In genomic region chr5:53326023-53326422, GRCm38 (mm10) we compare ENCODE assay signal across 9 mouse cellular contexts. TPM values are rescaled to one million over a fixed set of nuclear protein-coding genes. Genes with fewer than 3 reads are reported as not detected.
DNase-seq lines count a peak whose midpoint lies in the region; ATAC-seq and TF ChIP-seq lines count a peak whose summit lies in the region.
"Had no signal": no experiment of that assay in that cellular context is flagged by ENCODE, and none has a peak within 500 bp of the region (broad histone marks: within the 10 kb centered on the region; RNA-seq: fewer than 3 reads in every experiment).

No protein-coding gene starts in this region.

- peak; percentile 71 for DNase-seq in CD4-positive, CD25-positive, alpha-beta regulatory T cell, adult 2 months (ENCODE audit: low read depth, low spot score)
- DNase-seq in embryonic facial prominence, embryonic 14.5 days (ENCODE audit: low spot score), result peak; percentile 82
- DNase-seq in heart, adult 9 months (ENCODE audit: low spot score in 2 of 2), result peak; percentile 83 to 88
- peak; percentile 87 for DNase-seq in kidney, postnatal 0 days (ENCODE audit: low spot score)
- peak; percentile 34 for DNase-seq in liver, adult 2 months (ENCODE audit: extremely low read depth, low read depth, low spot score)
- peak; percentile 65 for DNase-seq in neural tube, embryonic 10.5 days (ENCODE audit: extremely low spot score, low spot score)
- DNase-seq in telencephalon, adult 2 months (ENCODE audit: low read depth, low spot score), result peak; percentile 55

- TF ChIP-seq POLR2A in bone marrow, adult 2 months (IDR thresholded peaks at IDR 0.05; ENCODE audit: borderline replicate concordance, control insufficient read depth, low read depth, low read length), result no peak
- TF ChIP-seq POLR2A in liver, adult 2 months (IDR thresholded peaks at IDR 0.05; ENCODE audit: extremely low read depth, insufficient read depth, low read length), result no peak

- H3K4me1 ChIP-seq in bone marrow, adult 2 months (ENCODE audit: control insufficient read depth, insufficient read depth, low read length), result no peaks in the 10 kb centered on the region
- H3K4me1 ChIP-seq in embryonic facial prominence, embryonic 14.5 days (ENCODE audit: control insufficient read depth, insufficient read depth, low read length), result no peaks in the 10 kb centered on the region; the same call in 1 of the 2 replicates
- H3K4me1 ChIP-seq in kidney, postnatal 0 days (replicated peaks; ENCODE audit: insufficient read depth, low read length), result no peaks in the 10 kb centered on the region
- H3K4me1 ChIP-seq in liver, adult 2 months (ENCODE audit: control insufficient read depth, insufficient read depth, low read length), result no peaks in the 10 kb centered on the region

- H3K4me3 ChIP-seq in bone marrow, adult 2 months (replicated peaks; ENCODE audit: control insufficient read depth, low read depth, low read length), result no peak overlapping the region
- H3K4me3 ChIP-seq in embryonic facial prominence, embryonic 14.5 days (ENCODE audit: low read depth, low read length), result no peak overlapping the region
- no peak overlapping the region for H3K4me3 ChIP-seq in kidney, postnatal 0 days (replicated peaks; ENCODE audit: low read depth, low read length)
- H3K4me3 ChIP-seq in liver, adult 2 months (ENCODE audit: insufficient read depth, low read depth, low read length), result no peak overlapping the region
- H3K4me3 ChIP-seq: heart, embryonic 13.5 days had no signal

- no peak overlapping the region for H3K27ac ChIP-seq in bone marrow, adult 2 months (ENCODE audit: control insufficient read depth, insufficient read depth, low read depth, low read length, poor library complexity)
- no peak overlapping the region for H3K27ac ChIP-seq in embryonic facial prominence, embryonic 14.5 days (replicated peaks; ENCODE audit: low read depth, low read length)
- no peak overlapping the region for H3K27ac ChIP-seq in kidney, postnatal 0 days
- H3K27ac ChIP-seq in liver, adult 2 months (replicated peaks; ENCODE audit: insufficient read depth, low read depth, low read length), result no peak overlapping the region
- H3K27ac ChIP-seq: heart, embryonic 13.5 days had no signal

- H3K79me2 ChIP-seq in liver, adult 2 months (ENCODE audit: control insufficient read depth, insufficient read depth, low read length), result no peaks in the 10 kb centered on the region

- H3K4me2 ChIP-seq in embryonic facial prominence, embryonic 14.5 days (ENCODE audit: low read depth, low read length), result peak overlapping the region; percentile 37
- no peak overlapping the region for H3K4me2 ChIP-seq in kidney, postnatal 0 days (ENCODE audit: low read length)
- H3K4me2 ChIP-seq: heart, embryonic 13.5 days had no signal

- TF ChIP-seq CTCF in bone marrow, adult 2 months (IDR thresholded peaks at IDR 0.05; ENCODE audit: control insufficient read depth, insufficient read depth, low read length), result peak; percentile 89
- peak; percentile 89 for TF ChIP-seq CTCF in kidney, postnatal 0 days (IDR thresholded peaks at IDR 0.05; ENCODE audit: low read depth)
- TF ChIP-seq CTCF in liver, adult 2 months (IDR thresholded peaks at IDR 0.05; ENCODE audit: low read depth, low read length), result peak; percentile 95

- H3K36me3 ChIP-seq in embryonic facial prominence, embryonic 14.5 days (ENCODE audit: control insufficient read depth, insufficient read depth, low read length), result no peaks in the 10 kb centered on the region
- no peaks in the 10 kb centered on the region for H3K36me3 ChIP-seq in kidney, postnatal 0 days (ENCODE audit: insufficient read depth, low read length)
- H3K36me3 ChIP-seq in liver, adult 2 months (ENCODE audit: control insufficient read depth, insufficient read depth, low read length), result no peaks in the 10 kb centered on the region
- H3K36me3 ChIP-seq: heart, embryonic 13.5 days had no signal

- H3K9ac ChIP-seq in embryonic facial prominence, embryonic 14.5 days (ENCODE audit: low read depth, low read length), result no peak overlapping the region
- no peak overlapping the region for H3K9ac ChIP-seq in kidney, postnatal 0 days (ENCODE audit: low read depth, low read length)
- no peak overlapping the region for H3K9ac ChIP-seq in liver, adult 2 months (ENCODE audit: low read depth, low read length)
- H3K9ac ChIP-seq: heart, embryonic 13.5 days had no signal

- ATAC-seq in embryonic facial prominence, embryonic 14.5 days (ENCODE audit: low read depth), result peak; percentile 84
- peak; percentile 46; the same call in 1 of the 2 replicates for ATAC-seq in kidney, postnatal 0 days (replicated peaks; ENCODE audit: low FRiP score, low read depth)

- no peaks in the 10 kb centered on the region for H3K9me3 ChIP-seq in embryonic facial prominence, embryonic 14.5 days (ENCODE audit: control insufficient read depth, low read length)
- H3K9me3 ChIP-seq in kidney, postnatal 0 days (replicated peaks; ENCODE audit: low read length), result no peaks in the 10 kb centered on the region
- H3K9me3 ChIP-seq: heart, embryonic 13.5 days had no signal

- H3K27me3 ChIP-seq in embryonic facial prominence, embryonic 14.5 days (replicated peaks; ENCODE audit: control insufficient read depth, insufficient read depth, low read length), result no peaks in the 10 kb centered on the region; the same call in 1 of the 2 replicates
- H3K27me3 ChIP-seq in kidney, postnatal 0 days (ENCODE audit: insufficient read depth, low read length), result no peaks in the 10 kb centered on the region
- H3K27me3 ChIP-seq in liver, adult 2 months (ENCODE audit: control insufficient read depth, insufficient read depth, low read length), result no peaks in the 10 kb centered on the region

- WGBS in bone marrow, adult 2 months, result 5% methylated on average over 8 of the region's 8 CpGs
- WGBS in embryonic facial prominence, embryonic 14.5 days, result 4% methylated on average over 8 of the region's 8 CpGs
- WGBS in kidney, postnatal 0 days, result 3% methylated on average over 8 of the region's 8 CpGs
- 5% methylated on average over 8 of the region's 8 CpGs for WGBS in liver, adult 2 months

RNA-seq across cellular contexts. Expression of gene Smim20, which starts 59.1 kb away (rescaled TPM):
- polyA plus RNA-seq in bone marrow, adult 2 months (2011; ENCODE audit: insufficient read depth, insufficient read length, low replicate concordance, missing spikeins), result 25.9 and 43.0 TPM in 2 replicates
- polyA plus RNA-seq in embryonic facial prominence, embryonic 14.5 days (2014; fragmentation: Nextera tagmentation; extraction: Ambion mirVana), result 96.7 and 104 TPM in 2 replicates
- 135 and 143 TPM in 2 replicates for polyA plus RNA-seq in kidney, postnatal 0 days (2015; fragmentation: Nextera tagmentation; extraction: Ambion mirVana)
- 36.3 and 40.1 TPM in 2 replicates for total RNA-seq in liver, adult 2 months (2014; rRNA removed)
- polyA plus RNA-seq in liver, adult 2 months (2012; rRNA removed), result 39.2 and 42.4 TPM in 2 replicates

Comparison
In these comparisons a context has a peak if more than half of its experiments do, and no peak if none do; other contexts are left out.
1. DNase-seq: peak in every context shown above with its lines; median percentile 87 in kidney, postnatal 0 days; 86 in heart, adult 9 months; 82 in embryonic facial prominence, embryonic 14.5 days; 71 in CD4-positive, CD25-positive, alpha-beta regulatory T cell, adult 2 months; 65 in neural tube, embryonic 10.5 days; 55 in telencephalon, adult 2 months; 34 in liver, adult 2 months.